Mouse (Mus musculus) heart, postnatal 0 days (tissue): ENCODE data around the gene Crb3.
"Not testable (repeated sequence)": the region's sequence is repeated elsewhere in the genome, so short reads cannot be mapped to it uniquely, and the experiment has no call there.

Experiments
- CTCF ChIP-seq: IDR thresholded peaks from 2 replicates; pipeline ENCODE4 v1.5.1; 2016; ENCODE audit warnings: antibody characterized with exemption, control low read depth, low read depth
- EP300 ChIP-seq: IDR thresholded peaks from 2 replicates; pipeline ENCODE4 v1.6.1; 2016; ENCODE audit warnings: antibody characterized with exemption, low read depth

DNA sequence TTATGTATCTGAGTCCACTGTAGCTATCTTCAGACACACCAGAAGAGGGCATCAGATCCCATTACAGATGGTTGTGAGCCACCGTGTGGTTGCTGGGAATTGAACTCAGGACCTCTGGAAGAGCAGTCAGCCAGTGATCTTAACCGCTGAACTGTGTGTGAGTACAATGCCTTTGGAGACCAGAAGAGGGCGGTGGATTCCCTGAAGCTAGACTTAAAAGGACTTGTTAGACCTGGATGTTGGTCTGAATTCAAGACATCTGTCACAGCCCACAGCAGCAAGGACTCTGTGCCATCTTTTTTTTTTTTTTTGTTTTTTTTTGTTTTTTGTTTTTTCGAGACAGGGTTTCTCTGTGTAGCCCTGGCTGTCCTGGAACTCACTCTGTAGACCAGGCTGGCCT lies 7.2 kb upstream of the Crb3 start:
- TF ChIP-seq CTCF, EP300: not testable (repeated sequence)
